In the genomic region with DNA sequence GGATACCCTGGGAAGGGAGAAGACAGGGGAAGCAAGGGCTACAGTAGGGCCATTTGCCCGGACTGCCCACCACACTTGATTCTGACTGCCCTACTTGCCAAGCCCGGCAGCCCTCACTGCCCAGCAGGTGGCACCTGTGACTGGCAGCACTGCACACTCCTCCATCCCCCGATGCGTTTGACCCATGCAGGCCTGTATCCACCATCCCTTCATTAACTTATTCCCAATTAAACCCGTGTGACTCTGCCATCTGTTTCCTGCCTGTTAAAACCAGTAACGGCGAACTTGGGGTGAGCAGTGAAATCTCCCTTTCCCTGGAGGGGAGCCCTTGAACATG, we compare ENCODE assay signal across 10 mouse cellular contexts. TPM values are rescaled to one million over a fixed set of nuclear protein-coding genes. Genes with fewer than 3 reads are reported as not detected.
DNase-seq lines count a peak whose midpoint lies in the region; ATAC-seq and TF ChIP-seq lines count a peak whose summit lies in the region.
"Had no signal": no experiment of that assay in that cellular context is flagged by ENCODE, and none has a peak within 500 bp of the region (broad histone marks: within the 10 kb centered on the region; RNA-seq: fewer than 3 reads in every experiment).

No protein-coding gene starts in this region.

- no peak overlapping the region for H3K27ac ChIP-seq in gastrocnemius, adult 2 months
- no peak overlapping the region for H3K27ac ChIP-seq in lung, postnatal 0 days (ENCODE audit: low read length)
- H3K27ac ChIP-seq in forebrain, embryonic 12.5 days = no peak overlapping the region
- H3K27ac ChIP-seq: heart, embryonic 13.5 days; midbrain, embryonic 13.5 days had no signal

- TF ChIP-seq EP300 in lung, postnatal 0 days (IDR thresholded peaks at IDR 0.05) = no peak

- H3K4me2 ChIP-seq in lung, postnatal 0 days (replicated peaks; ENCODE audit: low read depth, low read length) = no peak overlapping the region
- H3K4me2 ChIP-seq in forebrain, embryonic 12.5 days = no peak overlapping the region
- H3K4me2 ChIP-seq: heart, embryonic 13.5 days; midbrain, embryonic 13.5 days had no signal

- intact Hi-C loops in gastrocnemius, adult 2 months (cut with DNase I) = no loop called here
- intact Hi-C loops in gastrocnemius, postnatal 14 days (cut with DNase I; ENCODE audit: low total_unique reads) = loop anchor here (10.0 kb wide), 1 partner anchor 397 kb away; no protein-coding TSS in a partner anchor

- DNase-seq in gastrocnemius, adult 2 months = no peak
- DNase-seq in gastrocnemius, postnatal 14 days = no peak
- DNase-seq in lung, postnatal 0 days (ENCODE audit: low spot score) = no peak
- DNase-seq in lung, postnatal 14 days = no peak
- peak; percentile 45 for DNase-seq in splenic B cell, adult 2 months (ENCODE audit: low read depth, low spot score)
- no peak for DNase-seq in left cerebral cortex, adult 8-10 months (ENCODE audit: low spot score in 2 of 2)

- no peaks in the 10 kb centered on the region for H3K9me3 ChIP-seq in lung, postnatal 0 days (ENCODE audit: low read length)
- H3K9me3 ChIP-seq in forebrain, embryonic 12.5 days = no peaks in the 10 kb centered on the region; the same call in none of the 2 replicates
- H3K9me3 ChIP-seq: midbrain, embryonic 13.5 days had no signal

- peak; percentile 19; the same call in 1 of the 2 replicates for ATAC-seq in lung, postnatal 0 days
- ATAC-seq in hematopoietic stem cell, adult 5-6 weeks (replicated peaks in 1 of 2; ENCODE audit: insufficient read depth in 1 of 2, low FRiP score in 2 of 2, low TSS enrichment in 1 of 2, low read depth in 1 of 2, poor library complexity in 2 of 2, severe bottlenecking in 2 of 2) = peak; percentile 9 to 23; a peak in 2 of 4 replicates
- no peak for ATAC-seq in forebrain, embryonic 12.5 days (ENCODE audit: low FRiP score)
- ATAC-seq: midbrain, embryonic 13.5 days had no signal

- no peak overlapping the region for H3K4me3 ChIP-seq in gastrocnemius, adult 2 months
- H3K4me3 ChIP-seq in lung, postnatal 0 days (ENCODE audit: low read depth, low read length) = no peak overlapping the region
- no peak overlapping the region for H3K4me3 ChIP-seq in forebrain, embryonic 12.5 days (replicated peaks)
- H3K4me3 ChIP-seq: heart, embryonic 13.5 days; midbrain, embryonic 13.5 days had no signal

- H3K27me3 ChIP-seq in lung, postnatal 0 days (replicated peaks; ENCODE audit: insufficient read depth, low read length) = no peaks in the 10 kb centered on the region
- H3K27me3 ChIP-seq in splenic B cell, adult 2 months (ENCODE audit: control insufficient read depth, insufficient read depth, low read length, poor library complexity, severe bottlenecking) = no peaks in the 10 kb centered on the region
- no peaks in the 10 kb centered on the region for H3K27me3 ChIP-seq in forebrain, embryonic 12.5 days
- H3K27me3 ChIP-seq: midbrain, embryonic 13.5 days had no signal

- no peaks in the 10 kb centered on the region for H3K4me1 ChIP-seq in lung, postnatal 0 days (ENCODE audit: insufficient read depth, low read depth, low read length)
- H3K4me1 ChIP-seq in forebrain, embryonic 12.5 days = no peaks in the 10 kb centered on the region
- H3K4me1 ChIP-seq: midbrain, embryonic 13.5 days had no signal

- WGBS in lung, postnatal 0 days = 65% methylated on average over 7 of the region's 7 CpGs
- 64% methylated on average over 7 of the region's 7 CpGs for WGBS in forebrain, embryonic 12.5 days

- peak; percentile 38; the same call in 1 of the 2 replicates for TF ChIP-seq CTCF in gastrocnemius, adult 2 months (IDR thresholded peaks at IDR 0.05)
- TF ChIP-seq CTCF in lung, postnatal 0 days (IDR thresholded peaks at IDR 0.05) = peak; percentile 39

- no peak overlapping the region for H3K9ac ChIP-seq in lung, postnatal 0 days (replicated peaks; ENCODE audit: low read depth)
- no peak overlapping the region for H3K9ac ChIP-seq in forebrain, embryonic 12.5 days
- H3K9ac ChIP-seq: heart, embryonic 13.5 days; midbrain, embryonic 13.5 days had no signal

- no peaks in the 10 kb centered on the region for H3K36me3 ChIP-seq in lung, postnatal 0 days (ENCODE audit: insufficient read depth, low read length)
- H3K36me3 ChIP-seq in splenic B cell, adult 2 months (ENCODE audit: control insufficient read depth, insufficient read depth, low read length, poor library complexity, severe bottlenecking) = no peaks in the 10 kb centered on the region
- no peaks in the 10 kb centered on the region for H3K36me3 ChIP-seq in forebrain, embryonic 12.5 days (replicated peaks)
- H3K36me3 ChIP-seq: heart, embryonic 13.5 days; midbrain, embryonic 13.5 days had no signal

RNA-seq across cellular contexts. Expression of a gene that starts 9.6 kb away (rescaled TPM):
- total RNA-seq in gastrocnemius, adult 2 months (2021) = 10 to 100 TPM; 57.9 to 80.9 TPM
- 10 to 100 TPM; 60.2 to 61.9 TPM for total RNA-seq in gastrocnemius, postnatal 14 days (2021)
- 102 and 105 TPM in 2 replicates for polyA plus RNA-seq in lung, postnatal 0 days (2015; fragmentation: Nextera tagmentation; extraction: Ambion mirVana)
- total RNA-seq in hematopoietic stem cell, adult 5-6 weeks (2017) = 222 and 248 TPM in 2 replicates
- total RNA-seq in left cerebral cortex, adult 8-10 months (2022) = 100 to 1,000 TPM; 247 to 274 (median 263) TPM
- 152 and 157 TPM in 2 replicates for polyA plus RNA-seq in forebrain, embryonic 12.5 days (2016; fragmentation: Nextera tagmentation; extraction: Ambion mirVana)
